Mouse (Mus musculus): ENCODE data around the gene Pitx2. TPM values are rescaled to one million over a fixed set of nuclear protein-coding genes. Genes with fewer than 3 reads are reported as not detected.

Gene Pitx2
- total RNA-seq, 4 experiments from 2014 or later = 4.0 to 6.1 (median 5.5) TPM

GRCm38 (mm10) chr3:129256283-129256682 lies 56.6 kb downstream of the Pitx2 start:
- no peak for DNase-seq (ENCODE audit: low spot score in 2 of 2)

- no peak for DNase-seq (ENCODE audit: low spot score in 2 of 2)
These were observed 57.1 kb downstream of the Pitx2 start for GRCm38 (mm10) chr3:129256766-129257165.

- DNase-seq (ENCODE audit: low spot score in 2 of 2) = no peak
These were observed 58.8 kb downstream of the Pitx2 start for GRCm38 (mm10) chr3:129258497-129258896.

Other genes starting within 250 kb of the Pitx2 start
- 1 to 10 TPM in 3 of 4 experiments, under 1 TPM in 1; 0.77 to 2.9 (median 1.6) TPM for gene Enpep, start 132.8 kb downstream of the Pitx2 start, total RNA-seq (2022)

Data from gastrocnemius, adult 8-10 months (tissue).